Mouse (Mus musculus): ENCODE results near the gene Cyb561. TPM values are rescaled to one million over a fixed set of nuclear protein-coding genes. Genes with fewer than 3 reads are reported as not detected.

Cyb561 gene
- polyA plus RNA-seq, 1 experiment from 2014 or later: 7.2 TPM

DNA sequence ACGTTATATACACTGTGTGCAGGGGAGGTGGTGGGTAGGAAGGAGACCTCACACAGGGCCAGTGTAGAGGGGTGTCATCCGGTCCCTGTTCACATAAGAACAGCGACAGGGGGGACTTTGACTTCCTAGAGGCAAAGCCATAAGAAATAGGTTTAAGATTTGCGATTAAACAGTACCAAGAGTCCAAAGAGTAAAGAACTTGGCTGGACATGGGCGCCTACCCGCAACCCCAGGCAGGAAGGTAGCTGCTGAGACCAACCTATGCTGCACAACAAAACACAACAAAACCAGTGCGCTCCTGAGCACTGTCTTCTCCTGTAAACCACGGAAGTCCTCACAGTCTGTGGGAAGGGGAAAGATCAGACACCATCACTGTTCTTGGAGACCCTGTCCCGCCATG, 1.0 kb downstream of the Cyb561 start:
- no peak for DNase-seq (ENCODE audit: low spot score)

DNA sequence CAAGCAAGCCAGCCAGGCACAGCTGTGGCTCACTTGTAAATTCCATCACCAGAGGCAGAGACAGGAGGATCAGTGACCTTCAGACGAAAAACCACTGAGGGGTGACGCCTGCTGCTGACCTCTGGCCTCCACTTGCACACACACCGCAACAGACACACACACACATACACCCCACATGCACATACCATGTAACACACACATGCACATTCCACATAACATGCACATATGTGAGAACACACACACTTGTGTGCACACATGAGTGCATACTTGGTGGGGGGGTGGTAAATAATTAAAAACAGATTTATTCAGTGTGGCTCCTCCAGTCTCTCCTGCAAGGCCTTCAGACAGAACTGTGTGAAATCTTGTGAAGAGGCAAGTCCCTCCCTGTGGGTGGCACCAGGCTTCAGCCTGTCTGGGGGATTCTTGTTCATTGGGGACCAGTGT, 1.5 kb downstream of the Cyb561 start:
- DNase-seq (ENCODE audit: low spot score): no peak

DNA sequence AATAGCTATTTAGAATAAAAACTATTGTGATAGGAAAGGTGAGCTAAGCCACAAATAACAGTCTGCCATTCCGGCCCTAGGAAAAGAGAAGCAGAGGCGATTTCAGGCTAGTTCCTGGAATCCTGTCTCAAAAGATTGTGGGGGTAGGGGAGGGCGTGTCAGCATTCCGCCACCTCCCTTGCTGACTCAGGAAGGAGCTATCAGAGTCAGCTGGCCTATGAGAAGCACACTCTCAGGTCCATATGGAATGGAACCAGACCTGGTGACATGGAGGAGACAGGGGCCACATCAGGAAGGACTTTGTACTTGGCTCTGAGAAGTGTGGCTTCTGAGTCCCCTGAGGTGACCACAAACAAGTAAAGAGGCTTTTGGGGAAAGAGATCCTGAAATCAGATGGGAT, 2.6 kb downstream of the Cyb561 start:
- DNase-seq (ENCODE audit: low spot score): no peak

DNA sequence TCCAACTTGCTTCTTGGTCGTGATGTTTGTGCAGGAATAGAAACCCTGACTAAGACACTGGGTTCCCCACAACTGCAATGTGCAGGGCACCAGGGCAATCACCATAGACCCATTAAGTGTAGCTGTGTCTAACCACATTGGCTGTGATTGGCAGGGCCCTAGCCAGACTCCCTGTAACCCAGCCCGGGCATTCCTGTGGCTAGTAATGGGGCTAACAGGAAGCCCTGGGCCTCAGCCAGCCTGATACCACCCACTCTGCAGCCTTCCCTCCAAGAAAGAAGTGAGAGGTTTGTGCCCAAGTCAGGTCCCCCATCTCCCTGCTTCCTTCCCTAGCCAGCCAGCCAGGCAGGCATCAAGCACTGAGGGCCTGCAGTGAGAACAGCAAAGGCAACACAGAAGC, 4.9 kb downstream of the Cyb561 start:
- DNase-seq (ENCODE audit: low spot score): no peak

DNA sequence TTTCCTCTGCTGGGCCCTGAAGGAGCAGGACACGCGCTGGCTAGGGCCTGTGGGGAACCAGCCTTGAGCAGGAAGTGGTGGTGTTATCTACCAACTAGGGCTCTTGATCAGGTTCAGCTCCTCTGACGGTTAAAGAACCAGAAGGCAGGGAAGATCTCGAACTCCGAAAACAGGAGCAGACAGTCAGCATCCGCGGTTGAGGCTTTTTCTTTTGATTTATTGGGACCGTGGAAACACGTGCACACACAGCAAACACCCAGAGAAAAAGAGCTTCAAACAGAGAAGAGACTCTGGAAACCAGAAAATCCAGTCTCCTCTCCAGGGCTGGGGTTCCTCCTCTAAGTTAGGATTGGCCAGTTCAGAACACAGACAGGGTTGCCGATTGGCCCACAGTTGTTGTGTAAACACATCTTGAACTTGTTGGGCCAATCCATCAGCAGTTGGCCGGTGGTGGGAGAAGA, 6.4 kb downstream of the Cyb561 start:
- peak; percentile 61 for DNase-seq (ENCODE audit: low spot score)

DNA sequence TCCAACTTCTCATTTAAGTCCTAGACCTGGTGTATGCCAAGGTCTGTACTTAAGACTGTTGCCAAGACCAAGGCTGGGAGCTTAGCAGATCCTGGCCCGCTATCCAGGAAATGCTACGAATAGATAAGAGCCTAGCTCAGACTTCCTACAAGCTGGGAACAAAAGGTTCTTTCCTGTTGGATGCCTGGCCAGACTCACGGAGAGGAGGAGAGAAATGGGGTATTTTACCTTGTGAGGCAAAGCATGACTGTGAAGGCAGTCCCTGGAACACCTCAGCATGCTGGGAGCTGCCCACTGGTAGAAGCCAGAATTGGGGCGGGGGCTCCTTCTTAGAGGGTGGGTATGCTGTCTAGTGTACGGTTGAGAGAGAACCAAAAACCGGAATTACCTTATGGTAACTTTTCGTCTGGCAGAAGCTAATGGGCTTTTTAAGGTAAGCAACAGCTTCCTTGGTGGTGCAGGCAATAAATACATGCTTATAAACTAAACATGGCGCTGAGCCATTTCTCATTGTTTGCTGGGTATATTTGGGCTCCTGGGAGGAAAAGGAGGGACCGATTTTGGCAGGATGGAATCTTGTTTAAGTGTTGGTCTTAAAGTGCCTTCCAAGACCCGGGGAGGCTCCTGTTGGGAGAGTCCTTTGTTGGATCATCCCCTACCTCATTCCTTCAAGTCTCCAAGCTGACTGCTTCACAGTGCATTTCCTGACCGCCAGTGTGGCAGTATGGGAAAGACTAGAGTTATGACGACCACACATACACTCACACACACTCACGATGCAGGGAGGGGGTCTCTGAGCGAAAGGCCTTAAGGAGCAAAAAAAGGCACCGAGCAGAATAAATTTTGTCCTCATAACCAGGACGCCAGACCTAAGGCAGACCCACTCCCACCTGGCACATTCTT, 8.1 kb downstream of the Cyb561 start:
- DNase-seq (ENCODE audit: low spot score): no peak

DNA sequence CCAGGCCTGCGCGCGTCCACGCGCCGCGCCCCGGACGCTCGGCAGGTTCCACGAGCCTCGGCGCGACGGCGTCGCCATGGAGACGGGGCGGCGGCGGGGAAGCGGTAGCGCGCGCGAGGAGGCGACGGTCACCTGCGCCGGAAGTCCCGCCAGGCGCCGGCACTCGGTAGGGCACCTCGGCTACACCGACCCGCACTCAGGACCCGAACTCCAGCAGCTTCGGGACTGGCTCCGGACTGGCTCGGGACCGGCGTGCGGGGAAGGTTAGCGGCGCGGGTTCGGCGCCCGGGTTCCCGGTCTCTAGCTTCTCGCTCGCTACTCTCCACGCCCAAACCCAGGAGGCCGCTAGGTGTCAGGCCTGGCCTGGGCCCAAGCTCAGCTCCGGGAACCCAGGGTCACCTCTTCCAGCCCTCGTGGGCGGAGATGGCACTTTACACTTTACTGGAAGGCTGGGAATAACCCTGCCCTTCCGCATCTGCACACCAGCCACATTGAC, 9.0 kb downstream of the Cyb561 start:
- DNase-seq (ENCODE audit: low spot score): peak; percentile 79

DNA sequence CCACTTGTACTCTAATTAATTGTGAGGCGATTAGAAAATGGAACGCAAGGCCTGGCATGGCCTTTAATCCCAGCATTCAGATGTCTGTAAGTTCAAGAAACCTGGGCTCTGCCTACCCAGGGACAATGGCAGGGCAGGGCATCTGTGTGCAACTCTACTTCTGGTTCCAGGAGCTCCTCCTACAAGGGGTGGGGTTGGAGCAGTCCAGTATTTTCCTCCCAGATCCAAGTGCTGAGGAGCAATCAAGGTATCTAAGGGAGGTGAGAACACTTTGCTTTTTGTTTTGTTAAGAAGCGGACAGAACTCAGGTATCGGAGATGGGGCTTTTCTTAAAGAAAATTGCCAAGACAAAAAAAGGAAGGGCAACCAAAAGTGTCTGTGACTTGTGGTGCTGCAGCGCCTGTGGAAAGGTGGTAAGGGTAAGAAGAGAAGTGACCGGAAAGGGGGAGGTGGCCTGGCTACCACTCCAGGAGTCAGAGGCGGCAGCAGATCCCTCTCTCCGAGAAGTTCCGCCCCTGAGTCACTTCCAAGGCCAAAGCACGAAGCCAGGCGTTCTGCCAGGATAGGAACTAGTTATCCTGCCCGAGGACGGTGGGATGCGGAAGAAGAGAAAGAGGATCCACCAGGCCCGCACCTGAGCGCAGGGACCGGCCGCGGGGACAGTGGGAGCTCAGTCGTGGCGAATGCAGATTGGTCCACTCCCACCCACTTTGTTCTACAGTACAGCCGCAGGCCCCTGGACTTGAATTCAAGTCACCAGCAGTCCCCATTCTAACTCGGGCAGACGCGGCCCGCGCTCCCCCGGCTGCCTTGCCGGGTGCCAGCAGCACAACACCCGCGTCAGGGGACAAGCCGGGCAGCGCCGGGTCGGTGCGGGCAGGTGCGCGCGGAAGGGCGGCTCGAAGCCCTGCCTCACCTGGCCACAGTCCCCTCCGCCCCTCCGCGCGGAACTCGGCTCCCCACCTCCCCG, 9.7 kb downstream of the Cyb561 start:
- DNase-seq (ENCODE audit: low spot score): no peak

DNA sequence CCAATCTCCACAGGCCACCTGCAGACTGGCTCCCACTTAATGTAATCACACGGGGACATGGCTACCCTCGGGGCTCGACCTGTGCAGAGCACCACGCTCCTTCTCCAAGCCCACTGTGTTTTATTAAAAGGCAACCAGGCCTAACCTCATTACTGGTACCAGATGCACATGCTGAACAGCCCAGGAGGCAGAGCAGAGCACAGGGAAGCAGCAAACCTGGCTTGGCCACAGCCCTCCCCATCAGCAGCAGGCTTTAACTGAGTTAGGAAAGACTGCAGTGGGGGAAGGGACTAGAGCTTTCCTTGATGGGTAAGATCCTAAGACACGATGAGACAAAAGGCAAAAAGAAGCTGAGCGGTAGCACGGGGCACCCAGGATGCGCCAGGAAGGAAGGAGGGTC, 11.2 kb downstream of the Cyb561 start:
- no peak for DNase-seq (ENCODE audit: low spot score)

DNA sequence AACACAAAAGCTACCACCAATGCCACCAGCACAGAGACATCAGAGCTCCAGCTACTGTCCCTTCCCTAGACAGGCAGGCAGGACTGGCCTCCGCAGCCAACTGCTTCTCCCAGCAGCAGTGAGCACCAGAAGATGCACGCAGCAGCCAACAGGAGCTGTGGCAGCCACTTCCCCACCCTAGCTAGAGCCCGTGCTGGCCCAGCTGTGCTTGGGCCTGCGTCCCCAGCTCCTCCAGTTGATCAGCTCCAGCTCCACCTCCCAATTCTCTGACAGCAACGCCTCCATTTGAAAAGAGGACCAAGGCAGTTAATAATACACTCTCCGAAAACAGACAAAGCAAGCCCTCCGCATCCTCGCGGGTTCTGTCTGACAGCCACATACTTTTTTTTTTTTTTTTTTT, 14.4 kb downstream of the Cyb561 start:
- DNase-seq (ENCODE audit: low spot score): no peak

DNA sequence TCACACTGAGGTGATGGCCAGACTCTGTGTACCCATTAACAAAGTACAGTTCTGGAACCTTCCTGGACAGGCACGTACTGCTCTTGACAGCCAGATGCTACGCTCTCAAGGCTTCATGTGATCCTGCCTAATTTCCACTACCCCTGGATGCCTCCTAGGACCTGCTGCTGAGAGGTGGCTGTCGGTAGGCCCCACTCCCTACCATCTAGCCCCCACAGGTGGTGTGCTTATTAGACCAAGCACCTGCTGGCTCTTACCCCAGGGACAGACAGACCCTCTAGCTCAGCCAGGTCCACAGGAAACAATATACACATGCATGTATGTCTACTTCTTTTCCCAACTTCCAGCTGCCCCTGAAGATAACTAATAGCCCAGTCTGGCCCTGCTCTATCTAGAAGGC, 16.2 kb downstream of the Cyb561 start:
- DNase-seq (ENCODE audit: low spot score): no peak

DNA sequence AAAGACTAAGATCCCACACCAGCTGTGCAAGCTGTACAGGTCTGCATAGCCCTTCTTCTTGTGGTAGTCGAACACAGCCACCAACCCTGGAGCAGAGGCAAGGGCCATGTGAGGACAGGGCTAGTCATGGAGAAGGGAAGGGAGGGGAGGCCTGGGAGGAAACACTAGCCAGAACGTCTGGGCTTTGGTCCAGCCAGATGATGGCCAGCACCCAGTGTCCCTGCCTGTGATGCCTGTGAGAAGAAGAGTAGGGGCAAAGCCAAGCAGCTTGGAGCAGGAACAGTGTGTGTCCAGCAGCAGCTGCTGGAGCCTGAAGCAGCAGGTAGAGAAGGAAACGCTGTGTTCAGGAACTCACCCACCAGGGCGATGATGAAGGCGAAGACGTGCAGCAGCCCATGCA, 16.9 kb downstream of the Cyb561 start:
- DNase-seq (ENCODE audit: low spot score): no peak

DNA sequence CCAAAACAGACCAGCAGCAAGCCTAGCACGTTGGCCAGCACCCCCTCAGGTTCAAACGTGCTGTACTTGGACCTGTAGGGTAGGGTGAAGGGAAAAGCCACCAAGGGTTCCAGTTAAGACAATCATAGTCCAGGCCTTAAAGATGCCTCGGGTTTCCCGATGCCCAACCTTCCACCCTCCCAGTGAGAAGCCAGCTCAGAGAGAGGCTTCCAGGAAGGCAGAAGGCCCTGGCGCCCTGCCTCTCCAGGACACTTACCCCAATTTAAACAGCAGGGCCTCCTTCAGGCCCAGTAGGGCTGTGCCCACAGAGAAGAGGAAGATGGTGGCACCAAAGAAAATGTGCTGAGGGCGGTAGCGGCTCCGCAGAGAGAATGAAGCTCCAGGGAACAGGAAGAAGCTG, 17.6 kb downstream of the Cyb561 start:
- no peak for DNase-seq (ENCODE audit: low spot score)

DNA sequence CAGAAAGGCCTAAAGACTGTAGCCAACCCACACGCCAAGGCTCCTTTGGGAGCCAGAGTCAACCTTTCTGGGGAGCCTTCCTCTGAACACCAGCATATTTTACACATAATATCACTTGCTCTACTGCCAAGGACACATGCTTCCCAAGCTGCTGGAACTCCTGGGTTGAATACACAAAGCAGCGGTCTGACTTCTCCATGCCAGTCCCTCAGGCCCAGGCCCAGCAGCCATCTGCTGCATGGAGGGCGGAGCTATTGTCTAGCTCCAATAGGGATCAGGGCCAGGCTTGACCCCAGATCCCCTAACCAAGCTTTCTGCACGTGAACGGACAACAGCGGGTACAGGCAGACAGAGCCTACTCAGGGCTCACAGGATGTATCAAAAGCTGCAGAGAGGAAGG, 18.3 kb downstream of the Cyb561 start:
- DNase-seq (ENCODE audit: low spot score): no peak

DNA sequence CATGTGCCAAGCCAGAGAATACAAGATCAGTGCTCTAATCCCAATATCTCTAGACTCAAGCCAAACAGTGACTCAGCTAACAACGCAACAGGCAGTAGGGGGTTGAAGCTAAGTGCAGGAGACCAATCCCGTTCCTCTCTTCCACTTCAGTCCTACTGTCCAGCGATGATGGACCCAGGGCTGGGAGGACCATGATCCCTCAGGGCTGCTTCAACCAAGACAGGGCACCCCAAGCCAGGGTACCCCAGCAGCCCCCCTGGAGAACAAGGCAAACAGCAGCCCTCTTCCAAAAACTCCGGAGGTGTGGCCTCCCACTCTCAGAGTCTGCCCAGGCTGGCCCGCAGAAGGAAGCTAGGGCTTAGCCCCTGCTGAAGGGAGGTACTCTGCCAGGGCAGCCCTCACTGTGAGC, 18.8 kb downstream of the Cyb561 start:
- no peak for DNase-seq (ENCODE audit: low spot score)

DNA sequence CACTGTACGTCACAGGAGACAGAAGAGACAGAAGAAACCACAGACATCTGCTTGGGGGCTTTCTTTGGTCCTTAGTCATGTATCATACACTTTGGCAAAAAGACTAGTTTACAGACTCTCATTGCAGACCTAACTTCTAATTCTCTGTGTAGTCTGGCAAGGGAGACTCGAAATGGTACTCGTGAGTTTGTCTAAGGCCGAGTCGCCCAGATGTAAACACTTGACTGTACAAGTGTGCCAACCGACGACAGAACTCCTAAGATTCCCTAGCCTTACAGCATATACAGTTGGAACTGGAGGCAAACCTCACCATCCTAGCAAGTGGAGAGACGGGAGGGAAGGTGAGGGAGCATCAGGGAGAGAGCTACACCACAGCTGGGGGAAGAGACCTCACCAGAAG, 19.4 kb downstream of the Cyb561 start:
- no peak for DNase-seq (ENCODE audit: low spot score)

DNA sequence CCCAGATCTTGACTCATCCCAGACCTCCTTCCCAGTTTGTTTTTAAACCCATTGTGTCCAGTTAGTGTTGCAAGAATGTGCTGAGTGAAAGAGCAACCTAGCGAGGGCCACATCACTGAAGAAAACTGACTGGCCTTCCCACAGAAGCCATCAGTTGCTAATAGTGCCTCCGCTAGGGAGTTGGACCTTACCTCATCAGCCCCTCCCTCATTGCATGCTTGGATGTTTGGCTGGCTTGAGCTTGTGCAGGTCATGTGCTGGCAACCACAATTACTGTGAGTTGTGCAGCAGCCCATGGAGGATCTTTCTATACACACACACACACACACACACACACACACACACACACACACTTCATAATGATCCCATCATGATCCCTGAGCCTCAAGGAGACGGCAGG, 21.8 kb downstream of the Cyb561 start:
- DNase-seq (ENCODE audit: low spot score): no peak

DNA sequence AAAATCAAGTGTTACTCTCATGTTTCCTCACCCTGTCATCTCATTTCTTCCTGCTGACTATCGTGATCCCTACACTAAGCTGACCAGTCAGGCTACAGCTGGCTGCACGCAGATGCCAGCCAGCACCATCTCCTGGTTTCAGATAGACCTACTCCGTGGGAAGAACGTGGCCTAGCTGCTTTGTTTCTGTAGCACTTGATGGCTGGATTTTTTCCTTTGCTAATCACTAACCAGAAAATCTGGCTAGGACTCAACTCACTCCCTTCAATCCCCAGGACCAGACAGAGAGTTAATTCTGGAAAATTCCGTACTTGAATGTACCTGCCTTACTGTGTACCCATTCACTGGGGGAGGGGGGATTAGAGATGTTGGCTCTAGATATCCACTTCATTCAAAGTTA, 25.0 kb downstream of the Cyb561 start:
- DNase-seq (ENCODE audit: low spot score): no peak

DNA sequence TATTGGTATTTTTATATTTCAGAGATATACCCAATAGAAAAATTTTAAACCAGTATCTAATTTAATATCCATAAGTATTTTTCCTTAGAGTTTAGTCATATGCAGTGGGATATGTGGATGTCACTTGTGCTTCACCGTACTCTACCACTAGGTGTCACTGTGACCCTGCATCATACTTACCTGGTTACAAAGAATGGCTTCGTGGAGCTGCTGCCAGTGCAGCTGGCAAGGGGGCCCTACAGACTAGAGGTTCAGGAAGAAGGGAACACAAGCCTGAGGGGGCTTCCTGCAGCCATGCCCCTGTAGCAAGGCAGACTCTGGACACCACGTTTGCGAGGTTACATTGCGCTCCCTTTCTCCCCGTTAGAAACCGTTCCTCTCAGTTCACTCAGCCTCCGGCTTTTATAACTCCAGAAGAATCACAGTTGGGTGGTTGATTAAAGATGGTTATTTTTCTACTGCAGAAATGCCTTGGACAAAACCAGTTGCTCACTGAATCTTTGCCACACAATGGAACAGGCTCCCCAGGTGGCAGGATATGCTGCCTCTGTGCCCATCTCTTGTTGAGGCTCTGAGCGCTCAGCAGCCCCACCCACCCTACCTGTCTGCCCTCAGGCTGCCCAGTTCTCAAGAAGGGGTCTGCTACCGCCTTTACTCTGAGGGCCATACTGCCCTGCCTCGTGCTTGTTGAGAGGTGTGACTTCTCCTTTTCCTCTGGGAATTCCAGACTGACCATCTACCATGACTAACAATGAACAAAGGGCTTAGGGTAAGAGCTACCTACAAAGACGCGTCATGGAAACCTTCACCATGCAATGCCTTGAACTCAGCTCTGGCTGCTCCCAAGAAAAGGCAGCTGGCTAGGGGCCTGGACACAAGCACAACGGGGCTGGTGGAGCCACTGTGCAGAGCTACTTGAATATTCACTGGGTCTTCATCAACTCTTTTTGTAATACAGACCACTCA, 25.8 kb downstream of the Cyb561 start:
- peak; percentile 80 for DNase-seq (ENCODE audit: low spot score)

DNA sequence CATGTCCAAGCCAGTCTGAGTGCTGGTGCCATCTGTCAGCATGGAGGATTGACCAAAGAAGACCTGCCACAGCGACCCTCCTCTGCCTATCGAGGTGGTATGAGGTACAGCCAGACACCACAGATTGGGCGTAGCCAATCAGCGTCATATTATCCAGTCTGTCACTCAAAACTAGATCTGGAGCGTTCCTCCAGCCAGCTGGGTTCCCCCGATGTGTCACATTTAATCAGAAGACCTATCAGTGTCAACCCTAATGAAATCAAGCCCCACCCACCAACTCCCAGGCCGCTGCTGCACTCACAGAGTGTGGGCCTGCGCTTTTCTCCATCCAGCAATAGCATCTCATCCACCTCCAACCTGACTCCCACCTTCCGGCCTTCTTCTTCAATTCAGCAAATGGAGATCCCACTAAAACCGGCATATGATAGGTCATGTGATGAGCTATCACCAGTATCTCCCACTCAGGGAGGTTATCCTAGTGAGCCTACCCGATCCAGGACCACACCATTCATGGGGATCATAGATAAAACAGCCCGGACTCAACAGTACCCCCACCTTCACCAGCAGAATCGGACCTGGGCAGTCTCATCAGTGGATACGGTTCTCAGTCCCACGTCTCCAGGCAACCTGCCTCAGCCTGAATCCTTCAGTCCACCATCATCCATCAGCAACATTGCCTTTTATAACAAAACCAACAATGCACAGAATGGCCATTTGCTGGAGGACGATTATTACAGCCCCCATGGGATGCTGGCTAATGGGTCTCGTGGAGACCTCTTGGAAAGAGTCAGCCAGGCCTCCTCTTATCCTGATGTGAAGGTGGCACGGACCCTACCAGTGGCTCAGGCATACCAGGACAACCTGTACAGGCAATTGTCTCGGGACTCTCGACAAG, 30.1 kb downstream of the Cyb561 start:
- DNase-seq (ENCODE audit: low spot score): no peak
